Mouse (Mus musculus) myocyte (in vitro differentiated cells): ENCODE measurements around the gene Tbc1d14.

Experiments
- MAX ChIP-seq: IDR thresholded peaks from one replicate; pipeline ENCODE4 v1.6.1; 2011; ENCODE audit warnings: low read depth, mild to moderate bottlenecking, control low read depth
- MYOG ChIP-seq, 3 experiments: IDR thresholded peaks; one replicate each; pipeline ENCODE4 v1.6.1; 2011; ENCODE audit warnings: control low read depth in 2 of 3, low read depth in 2 of 3, mild to moderate bottlenecking in 2 of 3; ENCODE audit not compliant: insufficient read length in 2 of 3, control insufficient read depth in 1 of 3, insufficient read depth in 1 of 3
- POLR2A ChIP-seq: IDR thresholded peaks from one replicate; pipeline ENCODE4 v1.6.1; 2011; ENCODE audit warnings: low read depth, mild to moderate bottlenecking, control low read depth, moderate library complexity; ENCODE audit not compliant: insufficient read length
- TCF12 ChIP-seq: IDR thresholded peaks from one replicate; pipeline ENCODE4 v1.6.1; 2011; ENCODE audit warnings: mild to moderate bottlenecking, control low read depth; ENCODE audit not compliant: poor library complexity, insufficient read depth, severe bottlenecking

DNA sequence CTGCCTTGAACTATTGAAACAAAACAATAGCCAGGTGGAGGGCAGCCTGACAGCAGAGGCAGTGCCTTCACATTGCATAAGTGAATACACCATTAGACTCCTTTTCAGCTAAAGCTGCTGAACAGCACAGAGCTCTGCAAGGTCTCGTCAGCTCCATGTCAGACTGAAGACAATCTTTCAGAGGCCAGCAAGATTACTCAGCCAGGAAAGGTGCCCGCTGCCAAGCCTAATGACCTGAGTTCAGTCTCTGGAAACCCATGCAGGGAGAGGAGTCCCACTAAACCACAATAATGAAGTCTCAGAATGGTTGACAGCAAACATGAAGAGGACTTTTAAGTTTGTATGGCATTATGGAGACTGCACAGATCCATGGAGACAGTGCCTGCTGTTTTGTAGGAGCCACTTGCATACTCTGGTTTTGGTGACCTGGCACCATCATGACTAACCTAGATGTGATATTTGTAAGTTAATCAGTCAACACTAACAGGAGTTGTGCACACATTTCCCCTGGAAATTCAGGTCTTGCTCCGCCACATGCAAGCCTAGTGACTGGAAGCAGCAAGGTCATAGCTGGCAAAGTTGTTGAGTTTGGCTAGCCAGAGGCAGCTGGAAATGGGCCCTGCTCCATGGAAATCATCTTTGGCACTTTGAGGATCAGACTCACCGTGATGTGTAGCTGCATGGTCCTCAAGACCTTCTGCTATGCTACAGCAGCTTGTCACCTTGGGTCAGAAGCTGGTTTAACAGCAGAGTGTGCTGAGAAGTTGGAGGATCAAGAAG, 120.0 kb downstream of the Tbc1d14 start:
- TF ChIP-seq MAX (no peak), POLR2A (no peak), MYOG (IDR thresholded peaks at IDR 0.05; ENCODE audit: control insufficient read depth in 1 of 3, insufficient read depth in 1 of 3, insufficient read length in 2 of 3, low read depth in 2 of 3) (no peak), TCF12 (no peak)
